Mouse (Mus musculus) hindbrain, embryonic 14.5 days (tissue): Measurements from ENCODE around the gene Scd3. TPM values are rescaled to one million over a fixed set of nuclear protein-coding genes. Genes with fewer than 3 reads are reported as not detected.
"Not testable (repeated sequence)": the region's sequence is repeated elsewhere in the genome, so short reads cannot be mapped to it uniquely, and the experiment has no call there.

Experiments
- ATAC-seq: fragments of 200-750 bp; cut with Nextera tagmentation; 2 replicates; pipeline ENCODE4 v1.8.0; 2017; ENCODE audit warnings: moderate number of reproducible peaks, mild to moderate bottlenecking, moderate TSS enrichment, moderate library complexity; ENCODE audit not compliant: low FRiP score
- DNase-seq: peaks from one replicate; pipeline ENCODE4 v3.0.0-alpha.2; 2015; ENCODE audit warnings: low spot score
- H3K27ac ChIP-seq: fragments of 300-500 bp; sonication (generic); 2 replicates; pipeline ENCODE4 v1.5.1; 2014; ENCODE audit warnings: mild to moderate bottlenecking, moderate library complexity
- H3K27me3 ChIP-seq: fragments of 300-500 bp; sonication (generic); 2 replicates; pipeline ENCODE4 v1.6.1; 2014; ENCODE audit warnings: mild to moderate bottlenecking, low read length, mixed read lengths; ENCODE audit not compliant: control insufficient read depth, insufficient read depth
- H3K36me3 ChIP-seq: fragments of 300-500 bp; sonication (generic); replicated peaks from 2 replicates; pipeline ENCODE4 v1.6.1; 2014; ENCODE audit not compliant: control insufficient read depth, insufficient read depth
- H3K4me1 ChIP-seq: fragments of 300-500 bp; sonication (generic); replicated peaks from 2 replicates; pipeline ENCODE4 v1.6.1; 2014; ENCODE audit warnings: antibody characterized with exemption, low read length, mixed read lengths; ENCODE audit not compliant: control insufficient read depth, insufficient read depth
- H3K4me2 ChIP-seq: fragments of 300-500 bp; sonication (generic); replicated peaks from 2 replicates; pipeline ENCODE4 v1.6.1; 2014; ENCODE audit warnings: mild to moderate bottlenecking, moderate library complexity
- H3K4me3 ChIP-seq: fragments of 300-500 bp; sonication (generic); replicated peaks from 2 replicates; pipeline ENCODE4 v1.5.1; 2014; ENCODE audit warnings: mild to moderate bottlenecking, low read length
- H3K9ac ChIP-seq: fragments of 300-500 bp; sonication (generic); 2 replicates; pipeline ENCODE4 v1.6.1; 2014
- H3K9me3 ChIP-seq: fragments of 300-500 bp; sonication (generic); 2 replicates; pipeline ENCODE4 v1.6.1; 2016; ENCODE audit warnings: low read length; ENCODE audit not compliant: control insufficient read depth
- WGBS: fragments of 180-500 bp; shearing (Covaris S2); extraction: QIAGEN DNeasy Blood & Tissue Kit; methylation state at CpG from one replicate; pipeline ENCODE4 v1.1.7; 2014; 5-methylcytosine and 5-hydroxymethylcytosine counted together
- polyA plus RNA-seq: library from polyadenylated mRNA; unstranded; fragments of >200 nt; fragmentation: Nextera tagmentation; extraction: Ambion mirVana; gene quantifications from 2 replicates; pipeline ENCODE4 v1.2.1, GENCODE M21; 2014

Scd3 gene
- polyA plus RNA-seq, 1 experiment from 2014 or later, result 5.4 TPM

GRCm38 (mm10) chr19:44275418-44275817, 72.3 kb downstream of the Scd3 start:
- Histone ChIP-seq H3K4me3 (no peak overlapping the region), H3K9me3 (no peaks in the 10 kb centered on the region), H3K36me3 (no peaks in the 10 kb centered on the region), H3K4me1 (no peaks in the 10 kb centered on the region), H3K4me2 (no peak overlapping the region), H3K27ac (no peak overlapping the region), H3K27me3 (no peaks in the 10 kb centered on the region), H3K9ac (no peak overlapping the region)
- DNase-seq, result no peak
- ATAC-seq, result no peak
- WGBS, result 89% methylated on average over 1 of the region's 1 CpGs

DNA sequence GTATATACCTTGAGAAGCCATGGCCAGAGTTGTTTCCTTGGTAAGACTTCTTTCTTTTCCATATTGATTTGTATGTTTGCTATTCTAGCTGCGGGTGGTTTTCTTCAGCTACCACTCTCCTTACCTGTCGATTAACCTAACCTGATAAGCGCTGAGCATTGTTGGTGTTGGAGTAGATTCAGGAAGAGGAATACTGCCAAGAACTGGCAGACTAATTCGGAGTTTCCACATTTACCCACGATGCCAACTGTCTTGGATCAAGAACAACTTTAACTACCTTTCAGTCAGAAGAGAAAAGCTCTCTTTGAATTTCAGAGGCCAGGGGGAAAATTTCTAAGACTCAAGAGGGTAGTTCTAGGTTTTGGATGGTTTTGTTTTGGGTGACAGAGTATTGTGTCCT, 73.8 kb downstream of the Scd3 start:
- 88% methylated on average over 5 of the region's 5 CpGs for WGBS
- Histone ChIP-seq H3K4me2 (no peak overlapping the region), H3K9me3 (no peaks in the 10 kb centered on the region), H3K27ac (no peak overlapping the region), H3K4me1 (0 out of 2 replicates have a peak, but pooled peaks cover 6% of the 10 kb centered on the region), H3K36me3 (no peaks in the 10 kb centered on the region), H3K9ac (no peak overlapping the region), H3K4me3 (no peak overlapping the region), H3K27me3 (no peaks in the 10 kb centered on the region)
- no peak for ATAC-seq
- DNase-seq, result no peak

GRCm38 (mm10) chr19:44277931-44278330, 74.9 kb downstream of the Scd3 start:
- H3K4me1 ChIP-seq, result peaks cover 14% of the 10 kb centered on the region
- H3K9me3 ChIP-seq, result no peaks in the 10 kb centered on the region
- no peak overlapping the region for H3K9ac ChIP-seq
- no peak for ATAC-seq
- H3K36me3 ChIP-seq, result no peaks in the 10 kb centered on the region
- WGBS, result 89% methylated on average over 8 of the region's 8 CpGs
- no peaks in the 10 kb centered on the region for H3K27me3 ChIP-seq
- DNase-seq, result no peak
- no peak overlapping the region for H3K27ac ChIP-seq
- H3K4me2 ChIP-seq, result no peak overlapping the region
- no peak overlapping the region for H3K4me3 ChIP-seq

DNA sequence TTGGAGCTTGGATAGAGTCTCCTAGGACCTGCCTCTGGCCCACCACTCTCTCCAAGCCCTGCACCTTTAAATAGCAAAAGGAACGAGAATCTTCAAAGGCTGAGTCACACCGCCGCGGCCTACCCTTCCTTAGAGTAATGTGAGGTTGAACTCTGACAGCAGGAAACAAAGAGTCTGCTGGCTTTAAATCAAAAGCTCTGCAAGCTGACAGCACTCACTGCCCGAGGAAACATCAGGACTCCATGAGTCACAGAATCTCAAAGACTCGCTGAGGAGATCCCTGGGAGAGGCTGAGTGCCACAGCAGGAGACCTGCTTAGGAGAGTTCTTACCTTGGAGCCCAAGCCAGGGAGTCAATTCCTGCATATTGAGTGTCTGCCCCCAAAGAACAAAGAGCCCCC, 77.7 kb downstream of the Scd3 start:
- WGBS, result 6% methylated on average over 6 of the region's 6 CpGs
- no peak for DNase-seq
- H3K36me3 ChIP-seq, result no peaks in the 10 kb centered on the region
- H3K4me2 ChIP-seq, result no peak overlapping the region
- peak overlapping the region; percentile 22; the same call in 1 of the 2 replicates for H3K27ac ChIP-seq
- no peak overlapping the region for H3K9ac ChIP-seq
- no peaks in the 10 kb centered on the region for H3K27me3 ChIP-seq
- peaks cover 30% of the 10 kb centered on the region for H3K4me1 ChIP-seq
- no peaks in the 10 kb centered on the region for H3K9me3 ChIP-seq
- H3K4me3 ChIP-seq, result no peak overlapping the region
- no peak for ATAC-seq

DNA sequence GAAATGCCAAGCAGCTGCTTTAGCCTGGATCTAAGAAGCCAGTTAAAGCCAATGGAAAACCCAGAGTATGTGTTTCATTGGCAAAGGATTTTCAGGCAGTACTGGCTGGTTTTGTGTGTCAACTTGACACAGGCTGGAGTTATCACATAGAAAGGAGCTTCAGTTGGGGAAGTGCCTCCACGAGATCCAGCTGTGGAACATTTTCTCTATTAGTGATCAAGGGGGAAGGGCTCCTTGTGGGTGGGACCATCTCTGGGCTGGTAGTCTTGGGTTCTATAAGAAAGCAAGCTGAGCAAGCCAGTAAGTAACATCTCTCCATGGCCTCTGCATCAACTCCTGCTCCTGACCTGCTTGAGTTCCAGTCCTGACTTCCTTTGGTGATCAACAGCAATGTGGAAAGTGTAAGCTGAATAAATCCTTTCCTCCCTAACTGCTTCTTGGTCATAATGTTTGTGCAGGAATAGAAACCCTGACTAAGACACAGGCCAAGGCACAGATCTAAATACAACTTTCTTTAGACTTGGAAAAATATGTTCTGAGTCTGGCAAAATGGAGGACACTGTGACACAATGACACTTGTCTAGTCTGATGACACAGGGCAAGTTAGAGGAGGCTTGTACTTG, 78.9 kb downstream of the Scd3 start:
- H3K4me2 ChIP-seq, H3K4me3 ChIP-seq, H3K27me3 ChIP-seq, DNase-seq, H3K9ac ChIP-seq, H3K36me3 ChIP-seq, ATAC-seq, H3K9me3 ChIP-seq: not testable (repeated sequence)
- Histone ChIP-seq H3K4me1 (peaks cover 30% of the 10 kb centered on the region), H3K27ac (peak overlapping the region; percentile 71)
- 69% methylated on average over 1 of the region's 1 CpGs for WGBS

DNA sequence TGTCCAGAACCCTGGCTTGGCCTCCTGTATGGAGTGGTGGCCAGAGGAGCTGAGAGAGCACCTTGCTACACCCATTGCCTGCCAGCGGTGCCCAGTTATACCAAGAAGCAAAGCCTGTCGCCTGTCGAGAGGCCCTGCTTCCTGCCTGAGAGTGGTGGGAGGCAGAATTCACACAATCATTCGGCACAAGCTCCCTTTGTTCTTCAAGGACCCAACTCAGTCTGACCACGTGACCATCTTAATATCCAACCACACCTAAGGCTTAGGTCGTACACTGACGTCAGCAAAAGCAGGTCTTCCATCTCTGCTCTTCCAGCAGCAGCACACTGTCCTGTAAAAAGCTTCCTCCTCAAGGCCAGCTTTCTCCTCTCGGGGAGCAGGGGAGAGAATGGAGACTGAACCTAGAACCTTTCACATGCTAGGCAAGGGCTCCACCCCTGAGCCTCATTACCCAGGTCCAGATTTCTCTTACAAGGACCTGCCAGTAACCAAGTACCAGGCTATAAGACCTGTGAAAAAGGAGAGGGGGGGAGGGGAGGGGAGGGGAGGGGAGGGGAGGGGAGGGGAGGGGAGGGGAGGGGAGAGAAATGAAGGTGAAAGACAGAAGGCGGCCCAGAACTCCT, 79.6 kb downstream of the Scd3 start:
- ATAC-seq, result no peak
- H3K4me2 ChIP-seq, result 0 out of 2 replicates have a peak overlapping the region, but pooled peaks have one; percentile 5
- H3K4me1 ChIP-seq, result peaks cover 30% of the 10 kb centered on the region
- no peaks in the 10 kb centered on the region for H3K9me3 ChIP-seq
- no peaks in the 10 kb centered on the region for H3K27me3 ChIP-seq
- H3K4me3 ChIP-seq, result no peak overlapping the region
- peak overlapping the region; percentile 71 for H3K27ac ChIP-seq
- DNase-seq, result no peak
- H3K9ac ChIP-seq, result no peak overlapping the region
- WGBS, result 32% methylated on average over 9 of the region's 9 CpGs
- H3K36me3 ChIP-seq, result no peaks in the 10 kb centered on the region

DNA sequence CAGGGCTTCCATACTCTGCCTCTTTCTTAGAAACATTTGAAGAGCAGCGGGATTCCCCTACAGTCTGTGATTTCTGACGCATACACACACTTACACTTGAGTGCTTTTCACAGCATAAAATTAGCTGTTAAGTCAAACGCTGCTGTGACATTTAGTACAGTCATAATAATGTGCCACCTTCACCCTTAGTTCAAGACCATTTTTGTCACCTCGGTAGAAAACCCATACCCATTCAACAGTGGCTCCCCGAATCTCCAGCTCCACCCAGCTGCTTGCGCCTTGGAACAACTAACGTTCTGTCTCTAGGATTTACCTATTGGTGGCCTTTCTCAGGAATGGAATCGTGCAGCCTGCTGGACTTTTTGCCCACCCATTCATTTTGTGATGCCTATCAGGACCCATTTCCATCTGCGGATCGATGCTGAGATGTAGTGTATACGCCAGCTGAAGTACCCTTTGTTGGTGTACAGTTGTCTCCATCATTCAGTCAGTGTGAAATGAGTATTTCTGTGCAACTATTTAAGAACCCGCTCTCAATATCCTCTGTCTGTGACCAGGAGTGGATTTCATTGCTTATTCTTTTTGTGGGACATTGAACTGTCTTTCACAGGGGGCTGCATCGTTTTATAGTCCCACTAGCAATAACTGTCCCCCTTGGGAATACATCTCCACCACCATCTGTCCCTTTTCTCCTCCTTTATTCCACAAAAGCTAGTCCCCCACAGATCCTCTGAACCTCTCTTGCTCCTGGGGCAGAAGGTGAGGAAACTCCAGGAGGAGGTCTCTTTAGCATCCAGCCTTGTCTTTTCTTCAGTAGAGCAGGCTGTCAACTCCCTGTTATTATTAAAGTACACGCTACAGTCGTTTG, 80.3 kb downstream of the Scd3 start:
- Histone ChIP-seq H3K4me2 (peak overlapping the region; percentile 86), H3K9me3 (no peaks in the 10 kb centered on the region), H3K27me3 (no peaks in the 10 kb centered on the region), H3K4me1 (peaks cover 30% of the 10 kb centered on the region), H3K36me3 (no peaks in the 10 kb centered on the region), H3K27ac (peak overlapping the region; percentile 91), H3K4me3 (peak overlapping the region; percentile 46), H3K9ac (peak overlapping the region; percentile 72; the same call in 1 of the 2 replicates)
- ATAC-seq (no peak), DNase-seq (no peak)
- WGBS, result 22% methylated on average over 15 of the region's 15 CpGs

GRCm38 (mm10) chr19:44284025-44284695, 81.1 kb downstream of the Scd3 start:
- under 1% methylated on average over 38 of the region's 38 CpGs for WGBS
- peak overlapping the region; percentile 86 for H3K4me2 ChIP-seq
- peak overlapping the region; percentile 91 for H3K27ac ChIP-seq
- H3K4me1 ChIP-seq, result peaks cover 30% of the 10 kb centered on the region
- no peaks in the 10 kb centered on the region for H3K36me3 ChIP-seq
- no peaks in the 10 kb centered on the region for H3K9me3 ChIP-seq
- peak overlapping the region; percentile 72 for H3K9ac ChIP-seq
- no peaks in the 10 kb centered on the region for H3K27me3 ChIP-seq
- H3K4me3 ChIP-seq, result peak overlapping the region; percentile 46
- DNase-seq (peak; percentile 87), ATAC-seq (peak; percentile 98)

DNA sequence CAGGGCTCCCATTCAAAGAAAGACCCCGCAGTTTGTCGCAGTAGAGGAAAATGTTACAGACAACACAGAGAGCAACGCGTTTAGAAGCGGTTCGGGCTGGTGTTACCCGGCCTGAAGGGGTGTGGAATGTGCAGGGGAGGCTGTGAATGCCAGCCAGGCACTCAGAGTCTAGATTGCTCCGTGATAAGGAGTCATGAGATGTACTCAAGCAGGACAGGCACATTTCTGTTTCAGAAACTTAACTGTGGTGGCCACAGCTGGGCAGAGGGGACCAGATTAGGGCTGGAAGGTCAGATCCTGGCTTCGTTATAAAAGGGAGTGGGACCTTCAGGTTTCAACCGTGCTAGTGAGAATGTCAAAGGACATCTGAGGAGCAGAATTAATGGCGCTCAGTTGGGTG, 81.7 kb downstream of the Scd3 start:
- Histone ChIP-seq H3K27me3 (no peaks in the 10 kb centered on the region), H3K4me3 (peak overlapping the region; percentile 46), H3K9ac (peak overlapping the region; percentile 72), H3K36me3 (no peaks in the 10 kb centered on the region), H3K4me1 (peaks cover 30% of the 10 kb centered on the region), H3K4me2 (peak overlapping the region; percentile 86), H3K9me3 (no peaks in the 10 kb centered on the region), H3K27ac (peak overlapping the region; percentile 91)
- ATAC-seq, result peak; percentile 28
- 2% methylated on average over 11 of the region's 11 CpGs for WGBS
- no peak for DNase-seq
